Mouse (Mus musculus) neural tube, embryonic 13.5 days (tissue): ENCODE measurements around the gene Plscr1. TPM values are rescaled to one million over a fixed set of nuclear protein-coding genes. Genes with fewer than 3 reads are reported as not detected.

ENCODE experiments used
- ATAC-seq: fragments of 200-750 bp; cut with Nextera tagmentation; 2 replicates; pipeline ENCODE4 v1.8.0; 2017; ENCODE audit warnings: low read depth, mild to moderate bottlenecking, moderate TSS enrichment, moderate library complexity
- H3K27ac ChIP-seq: fragments of 300-500 bp; sonication (generic); replicated peaks from 2 replicates; pipeline ENCODE4 v1.5.1; 2015; ENCODE audit warnings: moderate library complexity, mild to moderate bottlenecking, inconsistent platforms
- H3K27me3 ChIP-seq: fragments of 300-500 bp; sonication (generic); 2 replicates; pipeline ENCODE4 v1.6.1; 2015; ENCODE audit warnings: mild to moderate bottlenecking, inconsistent platforms
- H3K36me3 ChIP-seq: fragments of 300-500 bp; sonication (generic); 2 replicates; pipeline ENCODE4 v1.6.1; 2015; ENCODE audit warnings: mild to moderate bottlenecking, inconsistent platforms
- H3K4me1 ChIP-seq: fragments of 300-500 bp; sonication (generic); replicated peaks from 2 replicates; pipeline ENCODE4 v1.6.1; 2015; ENCODE audit warnings: inconsistent platforms
- H3K4me2 ChIP-seq: fragments of 300-500 bp; sonication (generic); 2 replicates; pipeline ENCODE4 v1.6.1; 2015; ENCODE audit warnings: inconsistent platforms, mild to moderate bottlenecking, moderate library complexity
- H3K4me3 ChIP-seq: fragments of 300-500 bp; sonication (generic); 2 replicates; pipeline ENCODE4 v1.5.1; 2015; ENCODE audit warnings: mild to moderate bottlenecking, inconsistent platforms
- H3K9ac ChIP-seq: fragments of 300-500 bp; sonication (generic); 2 replicates; pipeline ENCODE4 v1.6.1; 2015; ENCODE audit warnings: moderate library complexity, mild to moderate bottlenecking, inconsistent platforms
- H3K9me3 ChIP-seq: fragments of 300-500 bp; sonication (generic); 2 replicates; pipeline ENCODE4 v1.6.1; 2016; ENCODE audit warnings: inconsistent platforms
- WGBS: fragments of 180-500 bp; shearing (Covaris S2); methylation state at CpG from one replicate; pipeline ENCODE4 v1.1.7; 2015; 5-methylcytosine and 5-hydroxymethylcytosine counted together
- polyA plus RNA-seq: library from polyadenylated mRNA; unstranded; fragments of >200 nt; fragmentation: Nextera tagmentation; extraction: Ambion mirVana; gene quantifications from 2 replicates; pipeline ENCODE4 v1.2.1, GENCODE M21; 2015

Gene Plscr1
- polyA plus RNA-seq, 1 experiment from 2014 or later: 10.9 TPM

DNA sequence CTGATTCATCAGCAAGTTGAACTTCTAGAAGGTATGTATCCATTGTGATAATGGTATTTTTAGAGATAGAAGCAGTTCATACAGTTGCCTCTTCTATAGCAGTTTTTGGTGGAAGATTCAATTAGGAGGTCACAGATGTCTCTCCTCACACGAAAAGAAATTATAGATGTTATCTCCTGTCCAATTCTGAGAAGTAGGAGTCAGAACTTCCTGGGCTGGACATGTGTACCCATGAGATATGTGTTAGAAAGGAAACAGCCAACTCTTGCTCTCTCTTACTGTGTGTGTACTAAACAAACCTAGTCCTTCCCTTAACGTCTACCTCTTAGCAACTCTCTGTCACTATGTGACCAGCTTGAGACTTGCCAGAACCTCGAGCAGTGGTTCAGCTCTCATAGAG is 40.1 kb downstream of the Plscr1 start:
- H3K4me2 ChIP-seq: no peak overlapping the region
- no peak overlapping the region for H3K4me3 ChIP-seq
- 85% methylated on average over 3 of the region's 3 CpGs for WGBS
- no peak for ATAC-seq
- no peak overlapping the region for H3K27ac ChIP-seq
- no peaks in the 10 kb centered on the region for H3K4me1 ChIP-seq
- H3K9ac ChIP-seq: no peak overlapping the region
- no peaks in the 10 kb centered on the region for H3K27me3 ChIP-seq
- no peaks in the 10 kb centered on the region for H3K36me3 ChIP-seq
- no peaks in the 10 kb centered on the region for H3K9me3 ChIP-seq

DNA sequence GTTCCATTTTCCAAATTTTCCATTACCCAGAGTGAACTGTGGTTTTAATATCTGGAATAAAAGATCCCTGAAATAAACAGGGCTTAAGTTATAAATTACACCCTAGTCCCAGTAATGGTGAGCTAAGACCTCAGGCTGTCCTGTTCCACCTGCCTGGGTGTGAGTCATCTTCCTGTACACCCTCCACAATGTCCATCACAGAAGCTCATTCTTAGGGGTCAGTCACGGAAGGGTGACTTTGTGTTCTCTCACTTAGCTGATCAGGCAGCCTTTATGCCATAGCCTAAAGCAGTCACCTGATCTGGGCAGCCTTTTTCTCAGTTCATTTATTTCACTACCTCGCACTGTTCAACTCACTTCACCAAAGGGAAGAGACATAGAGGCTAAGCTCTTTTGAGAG is 42.6 kb downstream of the Plscr1 start:
- H3K4me3 ChIP-seq: no peak overlapping the region
- H3K9ac ChIP-seq: no peak overlapping the region
- no peaks in the 10 kb centered on the region for H3K36me3 ChIP-seq
- H3K27me3 ChIP-seq: no peaks in the 10 kb centered on the region
- H3K9me3 ChIP-seq: no peaks in the 10 kb centered on the region
- WGBS: 70% methylated on average over 2 of the region's 2 CpGs
- H3K4me1 ChIP-seq: no peaks in the 10 kb centered on the region
- H3K4me2 ChIP-seq: no peak overlapping the region
- no peak overlapping the region for H3K27ac ChIP-seq
- ATAC-seq: no peak

DNA sequence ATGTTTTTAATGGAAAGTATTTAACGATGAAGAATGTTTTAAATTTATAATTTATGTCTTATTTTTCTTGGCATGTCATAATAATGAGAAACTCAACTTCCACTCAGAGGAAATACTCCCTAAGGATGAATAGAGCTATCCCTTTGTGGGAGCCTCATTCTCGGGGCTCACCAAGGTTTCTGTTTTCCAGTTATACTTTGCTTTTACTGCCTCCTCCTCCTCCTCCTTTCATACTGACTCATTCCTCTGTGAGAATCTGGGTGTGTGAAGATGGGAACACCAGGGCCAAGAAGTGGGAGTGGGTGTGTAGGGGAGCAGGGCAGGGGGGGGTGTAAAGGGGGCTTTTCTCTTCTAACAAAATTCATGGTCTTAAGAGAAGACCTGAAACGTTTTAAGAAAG is 43.4 kb downstream of the Plscr1 start:
- 65% methylated on average over 3 of the region's 3 CpGs for WGBS
- H3K27ac ChIP-seq: no peak overlapping the region
- H3K36me3 ChIP-seq: no peaks in the 10 kb centered on the region
- no peaks in the 10 kb centered on the region for H3K27me3 ChIP-seq
- no peak for ATAC-seq
- no peaks in the 10 kb centered on the region for H3K4me1 ChIP-seq
- H3K9me3 ChIP-seq: no peaks in the 10 kb centered on the region
- H3K9ac ChIP-seq: no peak overlapping the region
- H3K4me2 ChIP-seq: no peak overlapping the region
- no peak overlapping the region for H3K4me3 ChIP-seq

DNA sequence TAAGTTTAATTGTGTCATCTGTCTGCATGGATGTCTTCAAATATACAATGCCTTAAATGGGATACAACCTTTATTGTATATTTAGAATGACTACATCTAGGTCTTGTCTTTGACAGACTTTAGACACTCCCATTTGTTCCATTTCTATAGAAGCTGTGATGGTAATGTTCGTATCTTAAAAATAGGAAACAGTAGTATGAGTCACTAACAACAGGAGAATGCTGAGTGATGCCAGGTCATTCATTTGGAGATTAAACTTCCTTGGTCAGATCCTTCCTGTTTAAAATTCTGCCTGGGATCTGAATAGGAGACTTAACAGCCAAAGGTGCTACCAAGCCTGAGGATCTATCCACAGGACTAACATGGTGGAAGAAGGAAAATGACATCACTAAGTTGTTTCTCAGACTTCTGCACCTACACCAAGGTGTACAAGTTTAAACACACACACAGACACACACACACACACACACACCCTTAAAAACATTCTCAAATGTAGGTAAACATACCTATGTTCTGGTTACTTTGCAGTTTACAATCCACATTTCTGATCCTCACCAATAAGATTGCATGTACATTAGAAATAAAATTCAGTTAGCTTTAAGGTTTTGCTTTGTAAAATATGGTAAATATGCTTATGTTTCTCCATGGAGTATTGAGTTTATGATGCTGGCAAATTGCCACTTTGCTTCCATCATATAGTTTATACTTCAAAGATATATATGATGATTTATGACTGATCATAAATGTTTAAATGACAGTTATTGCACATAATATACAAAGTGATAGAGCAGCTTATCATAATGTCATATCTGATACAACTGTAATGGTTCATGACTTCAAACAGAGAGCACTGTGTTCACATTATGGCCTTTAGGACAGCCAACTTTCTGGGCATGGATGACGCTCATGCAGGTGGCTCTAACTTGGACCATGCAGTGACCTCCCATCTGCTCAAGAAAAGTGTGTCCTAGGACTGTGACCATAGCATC is 44.3 kb downstream of the Plscr1 start:
- 89% methylated on average over 2 of the region's 2 CpGs for WGBS
- Histone ChIP-seq H3K4me1 (no peaks in the 10 kb centered on the region), H3K9ac (no peak overlapping the region), H3K27me3 (no peaks in the 10 kb centered on the region), H3K4me3 (no peak overlapping the region), H3K27ac (no peak overlapping the region), H3K36me3 (no peaks in the 10 kb centered on the region), H3K9me3 (no peaks in the 10 kb centered on the region), H3K4me2 (no peak overlapping the region)
- no peak for ATAC-seq

DNA sequence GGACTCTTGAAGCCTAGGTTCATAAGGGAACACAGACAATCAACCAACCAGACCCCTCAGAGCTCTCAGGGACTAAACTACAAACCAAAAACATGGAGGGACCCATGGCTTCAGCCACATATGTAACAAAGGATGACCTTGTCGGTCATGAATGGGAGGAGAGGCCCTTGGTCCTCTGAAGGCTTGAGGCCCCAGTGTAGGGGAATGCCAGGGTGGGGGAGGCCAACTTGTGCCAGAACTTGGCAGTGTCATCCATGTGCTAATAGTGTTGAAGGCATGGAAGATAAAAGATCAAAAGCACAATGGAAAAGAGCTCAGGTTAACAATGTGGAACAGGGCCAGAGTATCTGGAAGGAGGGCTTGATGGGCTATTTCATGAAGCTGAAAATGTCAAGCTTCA is 48.7 kb downstream of the Plscr1 start:
- Histone ChIP-seq H3K9ac (no peak overlapping the region), H3K36me3 (no peaks in the 10 kb centered on the region), H3K9me3 (no peaks in the 10 kb centered on the region), H3K4me3 (no peak overlapping the region), H3K4me1 (no peaks in the 10 kb centered on the region), H3K27ac (no peak overlapping the region), H3K4me2 (no peak overlapping the region), H3K27me3 (no peaks in the 10 kb centered on the region)
- no peak for ATAC-seq
- 68% methylated on average over 1 of the region's 1 CpGs for WGBS

DNA sequence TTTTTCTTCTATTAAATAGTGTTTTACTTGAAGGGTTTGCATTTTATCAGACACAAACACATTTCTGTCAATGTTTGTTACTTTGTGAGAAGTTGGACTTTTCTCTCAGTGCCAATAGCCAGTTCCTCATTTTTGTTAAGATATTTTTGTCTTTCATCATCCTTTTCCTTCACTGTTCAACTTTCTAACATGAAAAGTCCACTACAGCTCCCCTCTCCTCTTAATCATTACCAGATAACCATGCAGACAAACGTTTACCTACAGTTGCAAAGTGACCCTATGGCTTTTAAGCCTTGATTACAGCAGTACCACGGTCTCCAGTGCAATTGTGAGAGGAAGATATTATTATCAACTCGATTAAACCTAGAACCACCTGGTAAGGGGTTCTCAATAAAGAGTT is 51.7 kb downstream of the Plscr1 start:
- Histone ChIP-seq H3K27ac (no peak overlapping the region), H3K9me3 (no peaks in the 10 kb centered on the region), H3K9ac (no peak overlapping the region), H3K36me3 (no peaks in the 10 kb centered on the region), H3K27me3 (no peaks in the 10 kb centered on the region), H3K4me1 (no peaks in the 10 kb centered on the region), H3K4me2 (no peak overlapping the region), H3K4me3 (no peak overlapping the region)
- WGBS: 75% methylated on average over 3 of the region's 3 CpGs
- ATAC-seq: no peak

DNA sequence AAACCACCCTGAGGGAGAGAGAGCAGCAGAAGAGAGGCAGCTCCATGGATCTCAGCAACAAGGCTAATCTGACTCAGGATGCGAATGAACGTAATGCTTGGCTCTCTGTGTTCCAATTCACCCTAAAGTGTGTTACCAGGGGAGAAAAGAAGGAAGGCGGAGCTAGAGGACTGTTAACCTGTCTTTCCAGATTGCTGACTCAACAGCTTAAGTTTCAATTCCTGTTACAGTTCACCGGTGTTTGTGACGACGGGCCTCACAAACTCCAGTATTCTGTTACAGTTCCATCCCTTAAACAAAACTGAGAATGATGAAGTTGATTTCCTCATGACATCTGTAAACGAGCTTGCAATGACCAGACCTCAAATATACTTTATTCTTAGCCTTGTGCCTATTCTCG is 55.5 kb downstream of the Plscr1 start:
- ATAC-seq: no peak
- Histone ChIP-seq H3K27ac (no peak overlapping the region), H3K4me1 (no peaks in the 10 kb centered on the region), H3K36me3 (no peaks in the 10 kb centered on the region), H3K27me3 (no peaks in the 10 kb centered on the region), H3K9me3 (no peaks in the 10 kb centered on the region), H3K9ac (no peak overlapping the region), H3K4me3 (no peak overlapping the region), H3K4me2 (no peak overlapping the region)
- WGBS: 84% methylated on average over 8 of the region's 8 CpGs

DNA sequence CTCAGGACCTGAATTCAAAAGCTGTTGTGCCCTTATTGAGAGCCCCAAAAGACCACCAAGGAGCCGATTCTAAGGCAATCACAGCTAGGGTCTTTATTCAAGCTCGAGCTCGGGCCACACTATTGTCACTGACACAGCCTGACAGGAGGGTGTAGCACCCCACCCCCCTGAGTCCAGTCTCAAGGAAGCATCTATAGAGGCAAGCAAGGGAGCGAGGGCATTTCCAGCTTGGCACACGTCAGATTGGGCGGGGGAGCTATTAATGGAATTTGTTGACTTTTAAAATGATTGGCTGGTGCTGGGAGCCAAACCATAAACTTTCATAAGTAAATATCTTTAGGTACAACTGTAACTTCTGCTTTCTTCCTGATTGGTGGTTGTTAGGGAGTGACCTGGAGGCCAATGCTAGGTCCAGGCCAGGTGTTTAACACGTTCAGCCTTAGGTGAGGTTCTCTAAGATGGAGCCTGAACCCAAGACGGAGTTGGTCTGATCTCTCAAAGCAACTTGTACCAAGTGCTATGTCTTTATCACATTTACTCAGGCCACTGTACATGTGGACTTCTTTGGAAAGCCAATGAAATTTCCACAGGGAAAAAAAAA is 56.2 kb downstream of the Plscr1 start:
- Histone ChIP-seq H3K9me3 (no peaks in the 10 kb centered on the region), H3K9ac (no peak overlapping the region), H3K36me3 (no peaks in the 10 kb centered on the region), H3K27ac (no peak overlapping the region), H3K4me1 (no peaks in the 10 kb centered on the region), H3K27me3 (no peaks in the 10 kb centered on the region), H3K4me2 (no peak overlapping the region), H3K4me3 (no peak overlapping the region)
- no peak for ATAC-seq
- WGBS: 73% methylated on average over 8 of the region's 8 CpGs

DNA sequence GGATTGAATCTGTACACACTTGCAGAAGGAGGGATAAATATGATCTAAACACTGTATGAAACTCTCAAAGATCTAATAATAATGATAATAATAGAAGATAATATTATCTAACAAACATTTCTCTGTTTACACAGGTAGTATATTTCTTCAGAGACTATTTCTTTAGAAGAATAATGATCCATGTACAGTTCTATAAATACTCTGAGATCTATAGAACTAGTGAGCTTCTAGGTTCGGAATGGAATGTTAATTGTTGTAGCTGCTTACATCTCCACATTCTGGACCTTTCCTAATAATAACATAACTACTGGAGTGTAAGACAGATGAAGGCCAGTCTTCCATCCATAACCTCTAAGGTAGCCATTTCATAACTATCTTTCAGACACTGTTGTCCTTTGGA is 59.5 kb downstream of the Plscr1 start, which contains the start of gene 1700057G04Rik:
Gene 1700057G04Rik (plus strand): TSS at position 301 of the 400 bp plus-strand sequence.
- 90% methylated on average over 1 of the region's 1 CpGs for WGBS
- no peak within 1 kb of the TSS for H3K9ac ChIP-seq
- no peak within 1 kb of the TSS for H3K27ac ChIP-seq
- H3K9me3 ChIP-seq: 0 out of 2 replicates have a peak, but pooled peaks cover 2% of the 10 kb centered on the region
- no peak within 1 kb of the TSS for H3K4me2 ChIP-seq
- ATAC-seq: no peak
- no peaks in the 10 kb centered on the region for H3K27me3 ChIP-seq
- H3K4me1 ChIP-seq: no peaks in the 10 kb centered on the region
- no peak within 1 kb of the TSS for H3K4me3 ChIP-seq
- no peaks in the 10 kb centered on the region for H3K36me3 ChIP-seq

DNA sequence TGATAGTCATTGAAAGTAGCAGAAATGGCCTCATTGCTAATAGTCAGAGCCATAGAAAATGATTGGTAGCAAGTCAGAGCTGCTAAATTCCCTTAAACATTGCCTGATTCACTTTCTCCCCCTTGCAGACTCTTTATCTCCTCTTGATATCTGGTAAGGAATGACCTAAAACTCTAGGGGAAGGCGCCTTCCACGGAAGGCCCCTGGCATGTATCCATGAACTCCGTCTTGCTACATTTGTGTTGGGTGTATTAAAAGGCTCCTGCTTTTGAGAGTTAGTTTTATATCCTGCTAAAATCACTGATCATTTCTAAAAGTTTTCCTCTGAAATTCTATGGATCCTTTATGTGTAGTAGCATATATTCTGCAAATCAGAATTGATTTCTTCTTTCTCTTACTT is 67.2 kb downstream of the Plscr1 start:
- H3K36me3 ChIP-seq: no peaks in the 10 kb centered on the region
- H3K27ac ChIP-seq: no peak overlapping the region
- 92% methylated on average over 3 of the region's 3 CpGs for WGBS
- H3K4me1 ChIP-seq: no peaks in the 10 kb centered on the region
- H3K4me2 ChIP-seq: no peak overlapping the region
- H3K4me3 ChIP-seq: no peak overlapping the region
- no peaks in the 10 kb centered on the region for H3K27me3 ChIP-seq
- ATAC-seq: no peak
- no peak overlapping the region for H3K9ac ChIP-seq
- no peaks in the 10 kb centered on the region for H3K9me3 ChIP-seq
